Mouse (Mus musculus) cerebellum, adult 2 months (tissue): Measurements from ENCODE around the gene Cdh9. TPM values are rescaled to one million over a fixed set of nuclear protein-coding genes. Genes with fewer than 3 reads are reported as not detected.

ENCODE experiments used
- DNase-seq, 2 experiments: peaks; one replicate each; pipeline ENCODE4 v3.0.0; 2021
- H3K27ac ChIP-seq: fragments of 200-500 bp; 2 replicates; pipeline ENCODE4 v1.5.1; 2012; ENCODE audit warnings: low read length, control low read depth, inconsistent platforms; ENCODE audit not compliant: insufficient read depth
- H3K27me3 ChIP-seq: fragments of 200-500 bp; 2 replicates; pipeline ENCODE4 v1.6.1; 2012; ENCODE audit warnings: inconsistent platforms, mild to moderate bottlenecking, low read length, moderate library complexity; ENCODE audit not compliant: control insufficient read depth, insufficient read depth
- H3K4me1 ChIP-seq: fragments of 200-500 bp; 2 replicates; pipeline ENCODE4 v1.6.1; 2011; ENCODE audit warnings: low read length; ENCODE audit not compliant: control insufficient read depth, insufficient read depth
- H3K4me3 ChIP-seq: fragments of 200-500 bp; replicated peaks from 2 replicates; pipeline ENCODE3; 2011; ENCODE audit warnings: mild to moderate bottlenecking, low read depth, low read length, control low read depth; ENCODE audit not compliant: insufficient read depth
- CTCF ChIP-seq: fragments of 200-500 bp; IDR thresholded peaks from 2 replicates; pipeline ENCODE4 v1.5.1; 2011; ENCODE audit warnings: low read depth, mild to moderate bottlenecking, control low read depth, low read length, moderate library complexity, borderline replicate concordance; ENCODE audit not compliant: insufficient read depth
- POLR2A ChIP-seq: fragments of 200-500 bp; IDR thresholded peaks from 2 replicates; pipeline ENCODE4 v1.6.1; 2011; ENCODE audit warnings: low read length, control low read depth, borderline replicate concordance; ENCODE audit not compliant: insufficient read depth
- WGBS: fragments of 180-500 bp; shearing (Covaris S2); methylation state at CpG from one replicate; pipeline ENCODE4 v1.1.7; 2018; 5-methylcytosine and 5-hydroxymethylcytosine counted together
- polyA plus RNA-seq: library from polyadenylated mRNA; depleted of rRNA; stranded (reverse); fragments of >200 nt; gene quantifications from 2 replicates; pipeline ENCODE4 v1.2.3, GENCODE M21; 2012; rRNA removed

Cdh9 gene
- polyA plus RNA-seq, result 1.7 TPM in 2 replicates

DNA sequence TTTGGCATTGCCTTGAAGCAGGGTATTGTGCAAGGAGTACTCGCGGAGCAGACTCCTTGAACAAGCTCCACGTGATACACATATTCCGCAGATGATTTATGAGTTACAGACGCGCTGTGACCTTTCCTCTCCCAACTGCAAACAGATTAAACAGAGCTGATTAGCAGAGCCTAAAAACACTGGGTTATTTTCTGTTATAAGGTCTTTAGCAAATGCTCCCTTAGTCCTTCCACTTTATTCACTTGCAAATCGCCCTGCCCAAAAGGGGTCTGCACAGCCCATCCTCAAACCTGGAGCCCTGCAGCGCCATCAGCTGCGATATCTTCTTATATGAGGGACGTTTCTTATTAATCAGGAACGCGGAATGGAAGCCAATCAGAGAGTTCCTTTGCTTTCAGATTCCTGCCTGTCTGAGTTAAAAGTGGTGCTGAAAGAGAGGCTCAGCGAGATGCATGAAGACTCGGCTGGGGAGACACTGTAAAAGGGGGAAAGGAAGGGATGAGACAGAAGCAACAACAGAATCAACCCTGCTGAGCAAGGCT, at the start of gene Cdh9:
Cdh9 (plus strand) TSS at position 287 of the 542 bp plus-strand sequence.
- under 1% methylated on average over 14 of the region's 14 CpGs for WGBS
- Histone ChIP-seq H3K4me3 (peak within 1 kb of the TSS; percentile 42), H3K27me3 (no peaks in the 10 kb centered on the region), H3K4me1 (no peaks in the 10 kb centered on the region), H3K27ac (no peak within 1 kb of the TSS)
- no peak for DNase-seq
- TF ChIP-seq CTCF (no peak), POLR2A (no peak)

DNA sequence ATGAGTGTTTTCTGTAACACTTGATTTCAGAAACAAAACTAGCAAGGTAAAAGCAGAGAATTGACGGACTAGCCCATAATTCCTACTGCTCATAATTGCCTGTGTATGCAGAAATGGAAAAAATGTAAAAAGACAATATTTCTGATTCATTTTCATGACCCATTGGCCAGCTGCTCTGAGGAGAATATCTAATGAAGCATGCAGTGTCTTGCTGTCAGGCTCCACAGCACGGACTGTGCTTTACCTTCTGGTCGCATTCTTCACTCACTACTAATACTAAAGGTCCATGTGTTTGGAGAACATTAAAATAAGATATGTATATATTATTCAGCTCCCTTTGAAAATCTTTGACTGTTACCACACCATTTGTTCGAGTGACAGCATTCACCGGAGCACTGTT, 49.5 kb upstream of the Cdh9 start:
- Histone ChIP-seq H3K27me3 (no peaks in the 10 kb centered on the region), H3K27ac (no peak overlapping the region), H3K4me1 (no peaks in the 10 kb centered on the region), H3K4me3 (no peak overlapping the region)
- peak in 1 of 2 experiments; percentile 2 for DNase-seq
- 22% methylated on average over 5 of the region's 5 CpGs for WGBS
- TF ChIP-seq POLR2A (no peak), CTCF (no peak)

DNA sequence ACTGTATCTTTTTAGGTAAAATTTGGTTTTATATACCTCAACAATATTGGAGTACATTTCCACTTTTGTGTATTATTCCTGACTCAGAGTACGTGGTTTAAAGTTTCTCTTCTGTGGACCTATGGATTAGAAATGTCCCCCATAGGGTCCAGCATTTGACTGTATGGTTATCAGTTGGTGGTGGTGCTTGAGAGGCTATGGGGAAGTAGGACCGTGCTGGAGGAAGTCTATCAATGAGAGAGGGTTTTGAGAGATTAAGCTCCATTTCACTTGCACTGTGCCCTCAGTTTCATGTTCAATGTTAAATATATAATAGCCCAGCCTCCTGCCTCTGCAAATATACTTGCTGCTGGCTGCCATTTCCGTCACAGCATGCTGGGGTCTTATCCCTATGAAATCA, 28.7 kb upstream of the Cdh9 start:
- H3K4me3 ChIP-seq, result no peak overlapping the region
- no peaks in the 10 kb centered on the region for H3K4me1 ChIP-seq
- no peak for TF ChIP-seq POLR2A
- TF ChIP-seq CTCF, result no peak
- no peak overlapping the region for H3K27ac ChIP-seq
- no peaks in the 10 kb centered on the region for H3K27me3 ChIP-seq
- WGBS, result 92% methylated on average over 3 of the region's 3 CpGs
- DNase-seq, result no peak

DNA sequence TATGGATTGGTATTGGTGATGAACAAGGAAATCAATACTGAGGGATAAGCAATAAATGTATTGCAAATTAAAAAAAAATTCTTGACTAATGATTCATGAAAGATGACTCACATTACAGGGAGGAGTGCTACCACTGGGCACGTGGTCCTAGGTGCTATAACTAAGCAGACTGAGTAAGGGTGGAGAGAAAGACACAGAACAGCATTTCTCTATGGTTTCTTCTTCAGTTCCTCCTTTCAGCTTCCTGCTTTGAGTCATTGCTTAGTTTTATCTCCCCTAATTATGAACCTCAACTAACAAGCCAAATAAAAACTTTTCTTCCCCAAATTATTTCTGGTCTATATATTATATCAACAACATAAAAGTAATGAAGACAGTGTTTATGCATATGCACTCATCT, 26.2 kb upstream of the Cdh9 start:
- TF ChIP-seq POLR2A (no peak), CTCF (no peak)
- 71% methylated on average over 1 of the region's 1 CpGs for WGBS

DNA sequence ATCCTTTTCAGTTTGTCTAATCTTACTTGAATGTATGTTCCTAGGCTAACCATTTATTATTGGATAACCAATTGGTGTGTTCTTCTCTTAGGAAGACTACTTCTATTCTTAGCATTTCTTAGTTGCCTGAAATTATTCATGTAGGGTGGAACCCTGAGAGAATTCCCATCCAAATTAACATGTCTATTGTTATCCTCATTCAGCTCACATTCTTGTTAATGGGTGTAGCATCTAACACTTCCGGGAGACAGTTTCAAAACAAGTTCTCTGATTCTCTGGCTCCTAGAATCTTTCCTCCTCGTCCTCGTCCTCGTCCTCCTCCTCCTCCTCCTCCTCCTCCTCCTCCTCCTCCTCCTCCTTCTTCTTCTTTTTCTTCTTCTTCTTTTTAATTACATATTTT, 10.5 kb downstream of the Cdh9 start:
- Histone ChIP-seq H3K27ac (no peak overlapping the region), H3K27me3 (no peaks in the 10 kb centered on the region), H3K4me1 (no peaks in the 10 kb centered on the region), H3K4me3 (no peak overlapping the region)
- no peak for DNase-seq
- WGBS, result 80% methylated on average over 4 of the region's 4 CpGs
- TF ChIP-seq POLR2A (no peak), CTCF (no peak)

More for the DNA sequence above, 26.2 kb upstream of the Cdh9 start:
- Histone ChIP-seq H3K27ac (no peak overlapping the region), H3K27me3 (no peaks in the 10 kb centered on the region), H3K4me1 (no peaks in the 10 kb centered on the region), H3K4me3 (no peak overlapping the region)
- no peak for DNase-seq

DNA sequence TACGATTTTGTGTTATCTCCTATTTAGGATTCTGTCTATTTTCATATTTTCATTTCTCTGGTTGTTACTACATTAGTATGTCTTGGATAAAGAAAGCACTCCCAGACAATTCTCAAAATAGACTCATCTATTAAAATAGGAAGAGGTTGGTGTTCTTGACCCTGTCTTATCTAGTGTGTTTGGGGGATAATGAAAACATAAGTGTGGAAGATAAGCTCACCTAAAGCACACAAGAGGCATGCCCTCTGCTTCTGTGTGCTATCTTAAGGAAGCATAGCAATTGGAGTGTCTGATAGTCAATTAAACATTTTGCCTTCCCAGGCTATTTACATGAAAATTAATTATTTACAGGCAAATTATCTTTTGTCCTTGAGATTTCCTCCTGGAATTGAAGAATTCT, 18.1 kb downstream of the Cdh9 start:
- no peak overlapping the region for H3K27ac ChIP-seq
- WGBS, result 88% methylated on average over 1 of the region's 1 CpGs

DNA sequence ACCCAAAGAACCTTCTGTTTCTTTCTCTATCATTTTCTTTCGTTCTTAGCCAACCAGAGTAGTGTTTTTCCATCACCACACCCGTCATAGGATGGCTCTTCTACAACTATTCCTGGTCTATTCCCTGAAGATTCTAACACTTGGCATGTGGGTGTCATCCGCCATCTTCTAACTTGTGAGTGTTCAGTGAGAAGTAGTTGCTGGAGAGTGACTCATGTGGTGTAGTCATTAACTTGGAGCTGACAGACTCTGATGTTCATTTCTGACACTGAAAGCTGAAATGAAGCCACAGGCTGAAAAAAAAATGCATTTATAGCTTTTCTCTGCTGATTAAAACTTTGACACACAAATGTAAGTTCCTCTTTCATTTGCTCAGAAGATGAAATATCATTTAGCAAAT, 34.7 kb downstream of the Cdh9 start:
- H3K4me3 ChIP-seq, result no peak overlapping the region
- 78% methylated on average over 3 of the region's 3 CpGs for WGBS

More for the DNA sequence above, 18.1 kb downstream of the Cdh9 start:
- Histone ChIP-seq H3K4me1 (no peaks in the 10 kb centered on the region), H3K27me3 (no peaks in the 10 kb centered on the region), H3K4me3 (no peak overlapping the region)
- TF ChIP-seq POLR2A (no peak), CTCF (no peak)
- DNase-seq, result no peak

DNA sequence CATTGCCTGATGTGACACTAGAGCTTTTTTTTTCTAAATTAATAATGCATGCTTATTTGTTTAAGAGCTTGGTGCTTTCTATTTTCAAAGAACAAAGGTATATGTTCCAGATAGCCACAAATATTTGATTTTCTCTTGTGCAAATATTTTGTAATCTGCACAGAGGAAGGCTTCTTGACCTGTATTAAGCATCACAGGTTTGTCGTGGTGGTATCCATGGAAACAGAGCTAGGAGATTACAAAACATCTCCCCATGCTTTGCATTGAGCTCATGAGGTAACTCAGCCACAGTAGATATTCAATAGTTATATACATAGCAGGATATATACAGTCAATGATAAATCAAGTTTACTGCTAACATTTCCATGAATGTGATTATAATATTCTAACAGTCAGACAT, 56.0 kb downstream of the Cdh9 start:
- H3K27me3 ChIP-seq, result no peaks in the 10 kb centered on the region
- no peak overlapping the region for H3K4me3 ChIP-seq
- 46% methylated on average over 1 of the region's 1 CpGs for WGBS
- no peak overlapping the region for H3K27ac ChIP-seq
- no peaks in the 10 kb centered on the region for H3K4me1 ChIP-seq
- no peak for DNase-seq
- no peak for TF ChIP-seq CTCF
- no peak for TF ChIP-seq POLR2A

More for the DNA sequence above, 34.7 kb downstream of the Cdh9 start:
- Histone ChIP-seq H3K27me3 (no peaks in the 10 kb centered on the region), H3K4me1 (no peaks in the 10 kb centered on the region), H3K27ac (no peak overlapping the region)
- no peak for DNase-seq
- TF ChIP-seq POLR2A, result no peak
- no peak for TF ChIP-seq CTCF

DNA sequence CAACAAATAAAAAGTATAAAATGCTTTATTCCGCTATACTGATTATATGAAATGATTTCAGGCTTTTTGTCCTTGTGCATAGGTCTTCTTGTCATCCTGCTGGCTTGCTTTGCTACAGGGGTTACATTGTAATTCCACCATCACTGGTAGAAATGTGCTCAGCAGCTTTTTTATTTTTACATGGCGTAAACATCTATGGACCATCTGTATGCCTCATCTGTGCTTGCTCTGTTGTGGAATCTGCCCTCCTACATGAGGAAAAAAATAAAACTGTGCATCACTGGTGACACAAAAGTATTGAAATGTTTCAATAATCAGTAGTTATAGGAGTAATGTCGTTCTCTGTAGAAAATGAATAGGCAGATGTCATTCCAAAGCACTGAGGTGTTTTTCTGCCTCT, 64.3 kb downstream of the Cdh9 start:
- WGBS, result 87% methylated on average over 3 of the region's 3 CpGs
- no peak for DNase-seq
- H3K4me1 ChIP-seq, result no peaks in the 10 kb centered on the region

More for the DNA sequence above, 64.3 kb downstream of the Cdh9 start:
- Histone ChIP-seq H3K27me3 (no peaks in the 10 kb centered on the region), H3K27ac (no peak overlapping the region), H3K4me3 (no peak overlapping the region)
- no peak for TF ChIP-seq POLR2A
- TF ChIP-seq CTCF, result no peak
